Mouse (Mus musculus) thymus, adult 2 months (tissue): ENCODE measurements around the gene Obscn.

Source experiments
- CTCF ChIP-seq: fragments of 200-500 bp; IDR thresholded peaks from 2 replicates; pipeline ENCODE4 v1.5.1; 2012; ENCODE audit warnings: mild to moderate bottlenecking, control low read depth, low read length, moderate library complexity, borderline replicate concordance; ENCODE audit not compliant: control insufficient read depth, poor library complexity, insufficient read depth; ENCODE audit errors: extremely low read depth
- POLR2A ChIP-seq: fragments of 200-500 bp; IDR thresholded peaks from 2 replicates; pipeline ENCODE4 v1.6.1; 2012; ENCODE audit warnings: mild to moderate bottlenecking, low read length, control low read depth, moderate library complexity; ENCODE audit not compliant: control insufficient read depth, poor library complexity, insufficient read depth; ENCODE audit errors: extremely low read depth

GRCm38 (mm10) chr11:59105945-59106344 lies 30.3 kb downstream of the Obscn start:
- no peak for TF ChIP-seq CTCF
- TF ChIP-seq POLR2A = no peak
